Mouse (Mus musculus) neutrophil, adult 59 days (primary cell): ENCODE results near the gene Zc3h12b. TPM values are rescaled to one million over a fixed set of nuclear protein-coding genes. Genes with fewer than 3 reads are reported as not detected.

ENCODE experiments used
- total RNA-seq, 2 experiments: library from RNA; stranded (reverse); gene quantifications; 1 replicate in 1 of 2; 2 replicates in 1 of 2; pipeline ENCODE4 v1.2.4; 2023

Gene Zc3h12b
- not detected for total RNA-seq

GRCm38 (mm10) chrX:95711227-95712111 is at the start of gene Zc3h12b:
Gene Zc3h12b (plus strand): TSS chrX:95711678.

GRCm38 (mm10) chrX:95956497-95957293 is 245.2 kb downstream of the Zc3h12b start, which contains the start of gene Las1l:
Gene Las1l (minus strand): TSS chrX:95956962.

Other genes starting within 250 kb of the Zc3h12b start
- not detected for gene Asb12, start 153.7 kb upstream of the Zc3h12b start, total RNA-seq
- gene Pfn5, start 153.6 kb upstream of the Zc3h12b start, total RNA-seq: not detected
- 1 to 10 TPM in 1 of 2 experiments, under 1 TPM in 1; 0.79 to 1.2 TPM for gene Zc4h2, start 53.2 kb upstream of the Zc3h12b start, total RNA-seq
- gene Las1l, start 245.3 kb downstream of the Zc3h12b start, total RNA-seq: 10 to 100 TPM; 12.0 to 18.1 TPM